Mouse (Mus musculus) megakaryocyte-erythroid progenitor cell, adult 5-6 weeks (primary cell): ENCODE measurements around the gene Gpr87. TPM values are rescaled to one million over a fixed set of nuclear protein-coding genes. Genes with fewer than 3 reads are reported as not detected.

Source experiments
- ATAC-seq: replicated peaks from 2 replicates; pipeline ENCODE4 v1.8.0; 2016; ENCODE audit warnings: mild to moderate bottlenecking, inconsistent platforms; ENCODE audit not compliant: severe bottlenecking, poor library complexity, low FRiP score, low TSS enrichment
- total RNA-seq, 2 experiments: library from RNA; stranded (forward) in 1 of 2; stranded (reverse) in 1 of 2; fragments of 200-1000, 215-1000 nt in 1 of 2; fragments of >200 nt in 1 of 2; fragmentation: Nextera tagmentation in 1 of 2; gene quantifications; 2 replicates each; pipeline ENCODE4 v1.2.3; 2014 to 2017

Gpr87 gene
- total RNA-seq, 2 experiments from 2014 or later: not detected

- ATAC-seq: no peak
These were observed 2.5 kb upstream of the Gpr87 start for GRCm38 (mm10) chr3:59197329-59197948.

GRCm38 (mm10) chr3:59194099-59194498 is 805 bp downstream of the Gpr87 start:
- no peak for ATAC-seq

- ATAC-seq: no peak
These were observed 3.2 kb downstream of the Gpr87 start for GRCm38 (mm10) chr3:59191674-59192073.

GRCm38 (mm10) chr3:59187336-59187735 is 7.6 kb downstream of the Gpr87 start:
- ATAC-seq: no peak

GRCm38 (mm10) chr3:59185662-59186061 is 9.2 kb downstream of the Gpr87 start:
- ATAC-seq: no peak

GRCm38 (mm10) chr3:59182129-59182528 is 12.8 kb downstream of the Gpr87 start:
- no peak for ATAC-seq

GRCm38 (mm10) chr3:59181134-59181533 is 13.8 kb downstream of the Gpr87 start:
- ATAC-seq: no peak

GRCm38 (mm10) chr3:59176871-59177270 is 18.0 kb downstream of the Gpr87 start:
- no peak for ATAC-seq

- ATAC-seq: no peak; the same call in 1 of the 2 replicates
These were observed 19.7 kb downstream of the Gpr87 start for GRCm38 (mm10) chr3:59175234-59175633.

GRCm38 (mm10) chr3:59174426-59175154 is 20.3 kb downstream of the Gpr87 start:
- ATAC-seq: no peak

- ATAC-seq: no peak
These were observed 24.8 kb downstream of the Gpr87 start for GRCm38 (mm10) chr3:59169921-59170627.

- no peak for ATAC-seq
These were observed 25.7 kb downstream of the Gpr87 start for GRCm38 (mm10) chr3:59169215-59169614.

- no peak for ATAC-seq
These were observed 26.4 kb downstream of the Gpr87 start for GRCm38 (mm10) chr3:59168476-59168875.

GRCm38 (mm10) chr3:59167417-59168054 is 27.4 kb downstream of the Gpr87 start:
- no peak for ATAC-seq

- ATAC-seq: no peak
These were observed 34.4 kb downstream of the Gpr87 start for GRCm38 (mm10) chr3:59160465-59160864.

- no peak for ATAC-seq
These were observed 37.9 kb downstream of the Gpr87 start for GRCm38 (mm10) chr3:59157048-59157447.

GRCm38 (mm10) chr3:59155404-59155803 is 39.5 kb downstream of the Gpr87 start:
- no peak for ATAC-seq

- ATAC-seq: peak; percentile 53; the same call in 1 of the 2 replicates
These were observed 40.0 kb downstream of the Gpr87 start for GRCm38 (mm10) chr3:59154888-59155287.

GRCm38 (mm10) chr3:59153424-59153823 is 41.5 kb downstream of the Gpr87 start, which contains the start of gene P2ry14:
Gene P2ry14, minus strand, starts transcription at chr3:59153618.
- ATAC-seq: peak; percentile 36; the same call in 1 of the 2 replicates

GRCm38 (mm10) chr3:59150624-59151023 is 44.3 kb downstream of the Gpr87 start:
- no peak for ATAC-seq
